Mouse (Mus musculus): ENCODE data around the gene Kif3b.
"Not testable (repeated sequence)": the region's sequence is repeated elsewhere in the genome, so short reads cannot be mapped to it uniquely, and the experiment has no call there.

Gene Kif3b

DNA sequence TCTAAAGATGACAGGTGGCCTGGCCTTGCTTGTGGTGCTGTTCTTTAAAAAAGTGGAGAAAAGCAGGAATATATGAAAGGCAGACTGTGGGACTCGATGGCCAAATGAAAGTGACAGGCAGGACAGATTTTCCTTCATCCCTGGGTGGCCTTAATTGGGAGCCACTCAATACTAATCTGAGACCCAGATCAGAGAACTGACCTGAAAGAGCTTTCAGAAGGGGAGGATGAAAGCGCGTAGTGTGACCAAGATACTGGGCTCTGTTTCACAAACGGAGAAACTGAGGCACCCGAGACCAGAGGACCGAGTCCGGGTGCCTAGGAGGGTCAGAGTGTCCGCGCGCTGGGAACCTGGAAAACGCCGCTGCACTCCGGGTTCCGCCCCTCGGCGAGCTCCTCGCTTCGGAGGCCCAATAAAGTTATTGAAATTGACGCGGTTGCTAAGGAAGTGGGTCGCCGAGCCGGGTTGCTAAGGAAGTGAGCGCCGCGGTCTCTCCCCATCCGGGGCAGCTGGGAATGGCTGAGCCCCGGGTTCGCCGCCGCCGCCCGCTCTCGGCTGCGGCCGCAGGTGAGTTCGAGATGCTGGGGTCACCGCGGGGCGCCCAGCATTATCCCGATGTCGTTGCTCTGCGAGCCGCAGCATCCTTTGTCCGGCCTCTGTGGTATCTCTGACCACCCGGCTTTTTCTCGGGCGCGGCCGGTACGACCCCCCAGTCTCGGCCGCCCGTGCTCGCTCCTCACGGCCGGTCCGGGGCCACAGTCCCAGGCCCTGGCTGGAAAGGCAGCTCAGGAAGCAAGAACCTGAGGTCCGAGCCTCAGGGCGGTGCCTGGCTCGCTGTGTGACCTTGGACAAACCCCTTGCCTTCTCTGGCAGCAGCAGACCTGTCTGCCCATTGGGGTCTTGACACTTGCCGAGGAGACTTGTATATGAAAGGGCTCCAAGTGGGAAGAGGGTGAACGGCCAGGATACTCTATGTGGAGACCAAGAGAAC is at the start of gene Kif3b:
Gene Kif3b (plus strand): TSS at position 476 of the 991 bp plus-strand sequence.
- DNase-seq: peak; percentile 91

DNA sequence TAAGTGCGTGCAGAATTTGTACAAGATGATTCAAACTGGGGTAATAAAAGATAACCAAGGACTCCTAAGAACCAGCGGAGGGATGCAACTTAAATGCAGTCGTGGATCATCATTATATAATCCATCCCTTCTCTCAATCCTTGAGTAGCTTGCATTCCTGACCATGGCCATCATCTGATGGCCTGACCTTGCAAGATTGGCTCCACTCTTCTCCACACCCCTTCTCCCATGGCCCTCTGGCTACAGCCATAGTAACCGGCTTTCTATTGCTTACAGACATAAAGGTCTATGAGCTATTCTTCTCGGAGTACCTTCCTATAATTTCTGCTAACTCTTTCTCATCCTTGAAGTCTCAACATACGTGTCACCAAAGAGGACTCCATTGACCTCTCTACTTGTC is 49.1 kb upstream of the Kif3b start:
- no peak for DNase-seq

DNA sequence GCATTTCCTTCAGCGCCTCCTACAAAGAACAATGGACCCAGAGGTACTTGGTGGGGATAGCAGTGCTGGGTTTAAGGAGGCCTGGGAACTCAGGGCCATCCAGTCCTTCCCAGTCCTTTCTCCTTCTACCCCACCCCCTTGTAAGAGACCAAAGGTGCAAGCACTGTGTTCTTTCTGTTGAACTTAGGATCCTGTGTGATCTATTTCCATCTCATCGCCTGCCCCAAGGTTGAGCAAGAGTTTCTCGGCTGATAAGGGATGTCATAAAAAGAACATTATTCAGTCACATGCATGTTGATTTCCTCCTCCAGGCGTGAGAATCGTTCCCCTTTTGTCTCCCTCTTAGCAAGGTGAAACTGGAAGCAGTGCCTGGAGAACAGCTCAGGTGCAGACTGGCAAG is 41.5 kb upstream of the Kif3b start:
- no peak for DNase-seq

DNA sequence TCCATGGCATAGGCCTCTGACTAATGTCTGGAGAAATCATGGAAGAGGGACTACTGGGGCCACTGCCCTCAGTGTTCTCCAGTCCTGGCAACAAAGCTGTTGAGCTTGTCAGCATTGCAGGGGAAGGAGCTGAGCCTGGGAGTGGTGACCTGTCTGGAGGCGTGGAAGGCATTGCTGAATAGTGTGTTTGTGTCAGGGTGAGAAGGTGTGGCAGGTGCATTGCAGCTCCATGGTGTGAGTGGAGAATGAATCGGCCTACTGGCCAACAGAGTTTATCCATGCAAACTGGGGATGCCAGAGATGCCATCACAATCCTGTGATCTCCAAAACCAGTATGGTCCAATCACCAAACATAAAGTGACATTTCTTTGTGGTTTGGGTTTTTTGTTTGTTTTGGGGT is 34.6 kb upstream of the Kif3b start:
- DNase-seq: no peak

DNA sequence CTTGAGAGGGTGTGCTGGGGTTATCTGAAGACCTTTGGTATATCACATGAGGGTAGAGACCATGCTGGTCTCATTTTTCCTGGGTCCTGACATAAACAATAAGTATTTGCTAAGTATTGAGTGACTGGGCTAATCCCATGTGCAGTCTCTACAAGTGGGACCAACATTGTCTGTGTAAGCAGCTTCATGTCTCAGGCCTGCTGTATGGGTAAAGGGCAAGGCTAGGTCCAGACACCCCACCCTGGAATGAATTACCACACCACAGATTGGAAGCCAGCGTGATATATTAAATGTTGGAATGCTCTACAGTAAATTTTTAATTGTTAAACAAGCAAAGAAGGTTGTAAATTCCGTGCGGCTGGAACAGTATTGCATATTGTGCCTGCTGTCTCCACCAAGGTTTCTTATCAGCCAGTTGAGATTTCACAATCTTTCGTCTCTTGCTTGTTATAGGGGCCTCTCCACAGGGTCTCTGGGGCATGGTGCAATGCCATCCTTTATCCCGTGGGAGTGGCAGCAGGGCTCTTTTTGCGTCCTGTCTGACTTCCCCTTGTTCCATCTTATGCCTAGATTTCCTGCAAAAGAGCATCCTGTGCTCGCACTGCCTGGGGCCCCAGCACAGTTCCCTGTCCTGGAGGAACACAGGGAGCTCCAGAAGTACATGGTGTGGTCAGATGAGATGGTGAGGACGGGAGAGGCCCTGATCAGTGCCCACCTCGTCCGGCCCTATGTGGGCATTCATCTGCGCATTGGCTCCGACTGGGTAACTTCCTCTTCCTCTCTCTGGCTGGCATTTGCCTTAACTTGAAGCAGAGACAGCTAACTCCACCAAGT is 32.0 kb upstream of the Kif3b start:
- no peak for DNase-seq

DNA sequence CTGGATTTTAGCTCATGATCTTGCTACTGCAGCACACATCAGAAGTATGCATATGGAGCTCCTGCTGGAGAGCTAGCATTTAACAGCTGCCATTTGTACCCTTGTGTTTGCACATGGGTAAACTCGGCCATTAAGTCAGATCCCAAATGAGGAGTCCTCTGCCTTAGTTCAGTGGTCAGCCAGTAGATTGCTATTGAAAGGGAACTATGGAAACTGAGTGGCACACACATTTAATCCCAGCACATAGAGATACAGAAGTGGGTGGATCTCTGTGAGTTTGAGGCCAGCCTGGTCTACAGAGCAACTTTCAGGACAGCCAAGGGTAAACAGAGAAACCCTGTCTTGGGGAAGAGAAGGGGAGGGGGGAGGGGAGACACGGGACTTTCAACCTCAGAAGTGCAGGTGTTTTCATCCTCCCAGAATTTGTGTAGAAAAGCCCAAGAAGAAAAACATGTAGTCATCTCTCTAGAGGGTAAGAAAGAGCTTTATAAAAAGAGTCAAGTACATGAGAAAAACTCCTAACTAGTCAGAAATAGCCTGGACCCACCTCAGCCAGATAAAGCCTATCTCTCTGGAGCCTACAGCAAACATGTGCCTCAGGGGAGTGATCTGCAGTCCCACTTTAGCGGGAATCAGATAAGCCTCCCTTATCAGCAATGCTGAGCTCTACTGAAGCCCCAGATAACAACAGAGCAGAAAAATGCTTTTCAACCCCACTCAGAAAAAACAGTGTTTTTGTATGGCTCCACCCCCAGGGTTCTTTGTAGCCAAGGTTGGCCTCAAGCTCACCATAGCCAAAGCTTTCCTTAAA is 31.1 kb upstream of the Kif3b start:
- no peak for DNase-seq

DNA sequence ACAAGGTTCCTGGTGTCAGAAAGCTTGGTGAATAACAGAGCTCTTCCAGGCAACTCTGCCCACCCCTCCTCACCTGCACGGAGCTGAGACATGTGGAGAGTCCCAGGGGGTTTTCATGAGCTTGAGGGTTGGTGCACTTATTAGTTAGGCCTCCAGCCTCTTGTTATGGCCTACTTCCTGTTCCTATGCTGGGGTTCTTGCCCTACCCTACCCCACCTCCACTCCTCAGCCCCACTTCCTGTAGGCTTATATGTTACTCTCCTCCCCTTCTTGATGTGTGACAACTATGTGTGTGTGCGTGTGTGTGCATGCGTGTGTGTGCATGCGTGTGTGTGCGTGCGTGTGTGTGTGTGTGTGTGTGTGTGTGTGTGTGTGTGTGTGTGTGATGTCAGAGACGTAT is 28.2 kb upstream of the Kif3b start:
- no peak for DNase-seq

DNA sequence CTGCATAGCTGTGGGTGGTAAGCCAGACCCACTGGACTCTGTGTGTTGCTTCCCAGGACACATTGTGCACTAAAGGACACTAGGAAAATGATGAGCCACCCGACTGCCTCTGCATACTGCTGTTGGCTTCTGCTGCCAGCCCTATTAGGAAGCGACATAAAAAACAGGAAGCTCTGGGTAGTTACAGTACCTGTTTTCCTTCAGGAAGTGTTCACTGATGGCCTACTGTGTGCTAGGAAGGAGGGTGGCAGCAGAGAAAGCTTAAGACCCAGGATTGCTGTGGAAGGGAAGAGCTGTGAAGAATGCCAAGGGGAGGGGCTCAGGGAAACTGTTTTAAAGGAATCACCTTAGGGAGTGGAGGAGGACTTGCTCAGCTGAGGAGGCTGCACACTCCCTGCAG is 23.9 kb upstream of the Kif3b start:
- DNase-seq: no peak

DNA sequence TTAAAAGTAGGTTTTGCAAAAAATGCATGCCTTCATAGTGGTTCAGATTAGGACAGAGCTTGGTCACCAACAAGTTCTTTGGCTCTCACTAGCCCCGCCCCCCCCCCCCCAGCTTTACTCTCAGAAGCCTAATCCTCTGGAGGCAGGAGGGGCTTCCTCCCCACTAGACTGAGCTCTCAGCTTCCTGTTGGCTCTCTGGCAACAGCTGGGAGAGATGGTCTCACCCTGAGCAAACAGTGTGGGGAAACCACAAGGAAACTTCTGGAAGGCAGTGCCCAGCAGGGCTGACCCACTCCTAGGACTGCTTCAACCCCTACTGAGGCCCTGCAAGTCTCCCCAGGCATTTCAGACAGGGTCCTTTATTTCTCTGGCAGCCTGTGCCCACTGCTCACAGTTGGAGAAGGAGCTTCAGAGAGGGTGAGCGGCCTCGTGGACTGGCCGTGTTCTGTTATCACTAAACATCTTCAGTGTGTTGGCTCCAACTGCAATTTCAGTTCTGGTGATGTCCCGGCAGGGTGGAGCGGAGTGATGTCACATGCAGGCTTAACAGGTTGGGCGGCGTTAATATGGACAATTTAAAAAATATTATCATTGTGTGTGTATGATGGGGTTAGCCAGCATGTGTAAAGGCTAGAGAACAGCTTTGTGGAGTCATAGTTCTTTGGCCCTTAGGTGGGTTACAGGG is 20.8 kb upstream of the Kif3b start:
- DNase-seq: not testable (repeated sequence)

DNA sequence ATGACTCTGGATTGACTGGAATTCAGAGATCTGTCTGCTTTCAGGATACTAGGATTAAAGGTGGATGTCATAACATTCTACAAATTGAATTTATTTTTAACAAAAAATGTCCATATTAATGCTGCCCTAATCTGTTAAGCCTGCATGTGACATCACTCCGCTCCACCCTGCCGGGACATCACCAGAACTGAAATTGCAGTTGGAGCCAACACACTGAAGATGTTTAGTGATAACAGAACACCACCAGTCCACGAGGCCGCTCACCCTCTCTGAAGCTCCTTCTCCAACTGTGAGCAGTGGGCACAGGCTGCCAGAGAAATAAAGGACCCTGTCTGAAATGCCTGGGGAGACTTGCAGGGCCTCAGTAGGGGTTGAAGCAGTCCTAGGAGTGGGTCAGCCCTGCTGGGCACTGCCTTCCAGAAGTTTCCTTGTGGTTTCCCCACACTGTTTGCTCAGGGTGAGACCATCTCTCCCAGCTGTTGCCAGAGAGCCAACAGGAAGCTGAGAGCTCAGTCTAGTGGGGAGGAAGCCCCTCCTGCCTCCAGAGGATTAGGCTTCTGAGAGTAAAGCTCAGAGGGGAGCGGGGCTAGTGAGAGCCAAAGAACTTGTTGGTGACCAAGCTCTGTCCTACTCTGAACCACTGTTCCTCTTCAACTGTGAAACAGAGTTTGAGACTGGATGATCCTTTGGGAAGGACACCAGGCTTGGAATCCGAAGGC is 16.9 kb upstream of the Kif3b start:
- not testable (repeated sequence) for DNase-seq

DNA sequence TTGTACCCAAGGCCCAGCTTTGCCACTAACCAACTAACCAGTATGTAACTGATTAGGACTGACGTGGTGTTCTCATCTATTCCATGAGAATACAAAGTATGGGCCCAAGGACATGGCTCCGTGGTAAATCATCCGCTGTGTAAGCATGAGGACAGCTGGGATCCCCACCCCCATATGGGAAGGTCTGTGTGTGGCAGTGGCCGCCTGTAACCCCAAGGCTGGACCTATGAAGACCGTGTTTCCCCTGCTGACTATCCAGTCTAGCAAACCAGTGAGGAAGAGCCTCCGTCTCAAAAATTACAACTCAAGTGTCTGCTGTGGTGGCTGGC is 16.3 kb upstream of the Kif3b start:
- no peak for DNase-seq

DNA sequence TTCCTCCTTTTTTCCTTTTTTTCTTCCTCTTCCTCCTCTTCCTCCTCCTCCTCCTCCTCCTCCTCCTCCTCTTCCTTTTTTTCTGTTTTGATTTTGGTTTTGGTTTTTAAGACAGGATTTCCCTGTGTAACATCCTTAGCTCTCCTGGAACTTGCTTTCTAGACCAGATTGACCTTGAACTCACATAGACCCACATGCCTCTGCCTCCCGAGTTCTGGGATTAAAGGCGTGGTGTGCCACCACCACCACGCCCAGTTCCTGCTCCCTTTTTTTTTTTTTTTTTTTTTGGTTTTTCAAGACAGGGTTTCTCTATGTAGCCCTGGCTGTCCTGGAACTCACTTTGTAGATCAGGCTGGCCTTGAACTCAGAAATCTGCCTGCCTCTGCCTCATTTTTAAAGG is 15.6 kb upstream of the Kif3b start:
- DNase-seq: not testable (repeated sequence)

DNA sequence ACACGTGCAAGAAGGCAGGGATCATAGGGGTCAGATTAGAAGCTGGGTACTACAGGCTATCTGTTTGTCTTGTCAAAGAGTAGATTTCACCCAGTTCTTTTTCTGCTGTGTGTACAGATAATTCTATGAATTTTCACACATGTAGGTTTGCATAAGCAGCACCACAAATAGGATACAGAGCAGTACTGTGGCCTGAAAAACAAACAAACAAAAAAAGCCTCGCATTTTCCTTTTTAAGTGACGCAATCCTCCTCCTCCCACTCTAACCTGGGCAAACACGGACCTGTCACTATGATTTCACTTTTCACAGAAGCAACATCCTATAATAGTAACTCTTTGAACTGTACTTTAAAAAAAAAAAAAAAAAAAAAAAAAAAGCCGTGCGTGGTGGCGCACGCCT is 14.8 kb upstream of the Kif3b start:
- DNase-seq: no peak

DNA sequence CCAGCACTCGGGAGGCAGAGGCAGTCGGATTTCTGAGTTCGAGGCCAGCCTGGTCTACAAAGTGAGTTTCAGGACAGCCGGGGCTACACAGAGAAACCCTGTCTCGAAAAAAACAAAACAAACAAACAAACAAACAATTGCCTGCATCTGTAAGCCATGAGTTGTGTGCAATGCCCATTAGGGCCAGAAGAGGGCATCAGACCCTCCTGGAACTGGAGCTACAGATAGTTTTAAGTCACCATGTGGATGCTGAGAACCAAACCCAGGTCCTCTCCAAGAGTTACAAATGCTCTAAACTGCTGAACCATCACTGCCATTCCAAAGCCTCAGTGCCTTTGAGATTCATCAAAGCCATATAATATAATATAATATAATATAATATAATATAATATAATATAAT is 14.4 kb upstream of the Kif3b start:
- DNase-seq: not testable (repeated sequence)

DNA sequence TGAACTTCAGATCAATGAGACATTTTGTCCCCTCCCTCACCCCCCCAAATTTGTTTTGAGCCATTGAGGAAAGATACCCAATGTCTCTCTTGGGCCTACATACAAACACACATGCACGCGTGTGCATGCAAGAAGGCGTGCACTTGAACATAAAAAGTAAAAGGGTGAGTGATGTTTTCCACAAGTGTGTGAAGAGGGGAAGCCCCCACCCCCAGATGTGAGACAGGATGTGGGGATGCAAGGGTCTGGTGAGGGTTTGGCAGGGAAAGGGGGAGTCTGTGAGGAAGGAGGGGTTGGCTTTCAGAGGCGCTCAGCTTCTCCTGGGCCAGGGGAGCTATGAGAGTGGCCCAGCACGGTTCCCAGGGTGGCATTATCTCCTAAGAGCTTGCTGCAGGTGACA is 12.9 kb upstream of the Kif3b start:
- DNase-seq: no peak

DNA sequence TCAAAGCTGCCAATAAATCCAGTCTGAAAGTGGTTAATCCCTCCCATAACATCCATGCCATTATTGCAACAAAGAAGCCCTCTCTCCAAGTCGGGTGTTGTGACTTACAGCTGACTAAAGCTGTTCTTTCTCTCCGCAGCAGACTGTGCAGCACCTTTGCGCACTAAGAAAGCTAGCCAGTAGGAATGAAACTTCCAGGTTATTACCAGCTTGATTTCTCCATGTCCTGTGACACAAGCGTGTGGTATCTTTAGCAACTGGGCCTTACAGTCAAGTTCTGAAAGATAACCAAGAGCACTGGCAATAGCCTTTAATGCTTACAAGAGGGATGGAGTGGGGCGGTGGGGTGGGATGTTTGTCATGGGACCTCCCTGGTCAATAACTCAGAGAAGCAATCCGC is 7.3 kb upstream of the Kif3b start:
- no peak for DNase-seq

DNA sequence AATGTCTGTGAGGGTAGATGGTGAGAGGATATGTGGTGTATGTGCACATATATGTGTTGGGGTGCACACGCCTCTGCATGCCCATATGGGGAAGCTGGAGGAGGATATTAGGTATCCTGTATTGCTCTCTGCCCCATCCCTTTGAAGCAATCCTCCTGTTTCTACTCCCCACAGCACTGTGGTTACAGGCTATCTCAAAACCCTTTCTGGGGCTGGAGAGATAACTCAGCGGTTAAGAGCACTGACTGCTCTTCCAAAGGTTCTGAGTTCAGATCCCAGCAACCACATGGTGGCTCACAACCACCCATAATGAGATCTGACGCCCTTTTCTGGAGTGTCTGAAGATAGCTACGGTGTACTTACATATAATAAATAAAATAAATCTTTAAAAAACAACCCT is 4.7 kb upstream of the Kif3b start:
- DNase-seq: no peak

DNA sequence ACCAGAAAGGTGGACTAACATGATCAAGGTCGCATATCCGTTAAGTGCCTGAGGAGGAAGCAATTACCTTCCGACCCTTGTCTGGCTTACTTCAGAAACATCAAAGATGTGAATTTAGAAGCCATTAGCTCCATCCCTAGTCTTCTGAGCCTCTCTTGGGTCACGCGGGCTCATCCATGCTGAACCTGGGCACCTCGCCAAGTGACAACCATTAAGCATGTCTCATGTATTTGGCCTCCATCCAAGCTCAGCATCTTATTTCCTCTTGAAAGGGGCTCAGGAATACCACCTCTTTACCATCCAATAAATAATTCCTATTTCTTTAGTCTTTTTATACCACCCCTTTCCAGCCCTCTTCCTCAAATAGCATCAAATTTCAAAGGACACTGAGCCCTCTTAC is 3.4 kb upstream of the Kif3b start:
- no peak for DNase-seq

DNA sequence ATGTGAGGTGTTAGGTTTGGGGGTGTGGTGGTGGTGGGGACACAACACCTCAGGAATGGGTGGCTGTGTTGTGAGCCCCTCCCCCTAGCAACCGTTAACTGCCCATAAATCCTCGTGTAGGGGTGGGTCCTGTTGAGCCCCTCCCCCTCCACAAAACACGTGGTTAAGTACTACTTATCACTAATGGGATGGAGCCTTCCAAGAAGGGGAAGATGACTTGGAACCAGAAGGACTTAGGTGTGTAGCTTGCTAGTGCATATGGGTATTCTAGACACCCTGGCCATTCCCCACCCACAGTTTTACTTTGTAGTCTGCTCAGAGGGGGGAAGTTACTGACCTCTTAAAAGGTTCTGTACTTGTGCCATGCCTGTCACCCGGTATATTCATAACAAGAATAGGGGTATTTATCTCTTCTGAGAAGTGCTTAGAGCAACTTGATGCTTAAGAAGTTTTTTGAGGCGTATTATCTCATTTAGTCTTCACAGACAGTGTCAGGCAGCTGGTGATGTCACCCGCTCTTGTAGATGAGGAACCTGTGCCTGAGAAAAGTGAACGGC is 1.2 kb downstream of the Kif3b start:
- DNase-seq: peak; percentile 30 to 51

DNA sequence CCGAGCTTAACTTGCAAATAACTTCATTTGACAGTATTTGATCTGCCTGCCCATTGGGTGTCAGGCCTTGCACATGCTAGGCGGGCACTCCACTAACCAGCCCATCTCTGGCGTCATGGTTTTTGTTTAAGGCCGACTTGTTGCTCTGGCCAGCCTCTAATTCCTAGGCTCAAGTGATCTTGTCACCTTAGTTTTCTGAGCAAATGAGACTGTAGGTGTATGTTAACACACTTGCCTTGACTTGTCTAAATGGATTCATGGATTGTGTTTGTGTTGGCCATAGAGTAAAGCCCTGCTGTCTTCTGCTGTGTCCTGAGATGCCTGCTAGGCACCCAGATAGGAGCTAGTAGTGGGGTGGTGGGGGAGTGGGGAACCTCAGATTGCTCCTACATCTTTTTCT is 4.0 kb downstream of the Kif3b start:
- no peak for DNase-seq

DNA sequence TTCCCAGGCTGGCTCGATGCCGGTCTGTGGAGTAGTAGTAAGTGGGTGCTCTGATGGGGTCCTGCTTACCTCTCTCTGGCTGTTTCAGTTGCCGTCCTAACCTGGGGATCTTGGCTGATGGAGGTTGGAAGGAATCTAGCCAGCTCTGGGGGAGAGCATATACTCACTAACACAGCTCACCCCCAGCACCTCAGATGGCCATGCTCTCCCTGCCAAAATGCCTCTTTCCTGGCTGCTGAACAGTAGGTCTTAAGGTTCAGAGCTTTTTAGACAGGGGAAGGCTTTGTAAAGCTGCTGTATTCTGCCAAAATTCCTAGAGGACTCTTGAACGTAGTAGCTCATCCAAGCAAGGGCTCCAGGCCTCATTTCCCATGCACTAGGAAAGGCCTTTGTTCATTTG is 6.6 kb downstream of the Kif3b start:
- no peak for DNase-seq
